Comparison of ENCODE assay signal across 17 mouse cellular contexts in the genomic region with DNA sequence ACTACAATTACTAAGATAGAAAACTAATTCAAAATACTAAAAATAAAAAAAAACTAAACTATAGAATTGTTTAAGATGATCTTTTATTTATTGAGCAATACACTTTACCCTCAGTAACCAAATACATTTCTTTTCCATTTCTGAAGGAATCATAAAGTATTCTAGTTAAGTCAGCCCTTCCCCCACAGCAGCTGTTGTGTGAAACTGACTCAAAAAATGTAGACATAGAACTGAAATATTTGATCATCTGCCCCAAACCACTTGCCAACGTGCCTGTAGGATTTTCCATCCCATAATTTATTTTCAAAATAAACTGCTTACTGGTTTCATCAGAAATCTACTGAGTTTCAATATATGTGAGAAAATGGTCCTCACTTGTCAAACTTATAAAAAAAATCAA. TPM values are rescaled to one million over a fixed set of nuclear protein-coding genes. Genes with fewer than 3 reads are reported as not detected.
DNase-seq lines count a peak whose midpoint lies in the region; ATAC-seq lines count a peak whose summit lies in the region.
"Had no signal": no experiment of that assay in that cellular context is flagged by ENCODE, and none has a peak within 500 bp of the region (broad histone marks: within the 10 kb centered on the region; RNA-seq: fewer than 3 reads in every experiment).

No protein-coding gene starts in this region.

- H3K36me3 ChIP-seq in hindbrain, embryonic 16.5 days (ENCODE audit: control insufficient read depth, insufficient read depth, low read length) = no peaks in the 10 kb centered on the region
- H3K36me3 ChIP-seq: hindbrain, embryonic 15.5 days; liver, embryonic 13.5 days; midbrain, embryonic 12.5 days; neural tube, embryonic 13.5 days had no signal

- no peak for ATAC-seq in hindbrain, embryonic 16.5 days
- ATAC-seq: activated CD4-positive, CD25-positive, alpha-beta regulatory T cell, adult 4 months had no signal

- no peak overlapping the region for H3K4me2 ChIP-seq in hindbrain, embryonic 16.5 days (ENCODE audit: low read length)
- H3K4me2 ChIP-seq: hindbrain, embryonic 15.5 days; liver, embryonic 13.5 days; midbrain, embryonic 12.5 days; neural tube, embryonic 13.5 days had no signal

- intact Hi-C loops in left cerebral cortex, postnatal 36 days (cut with DNase I) = loop anchor here (5.0 kb wide), 1 partner anchor 37 kb away; the partner anchor contains the start of gene Rapgef2

- no peak overlapping the region for H3K4me3 ChIP-seq in hindbrain, embryonic 16.5 days (ENCODE audit: low read length)
- H3K4me3 ChIP-seq: hindbrain, embryonic 15.5 days; liver, embryonic 13.5 days; midbrain, embryonic 12.5 days; neural tube, embryonic 13.5 days had no signal

- no peak overlapping the region for H3K27ac ChIP-seq in hindbrain, embryonic 16.5 days (ENCODE audit: low read depth, low read length)
- H3K27ac ChIP-seq: hindbrain, embryonic 15.5 days; liver, embryonic 13.5 days; midbrain, embryonic 12.5 days; neural tube, embryonic 13.5 days had no signal

- no peaks in the 10 kb centered on the region for H3K9me3 ChIP-seq in hindbrain, embryonic 16.5 days (ENCODE audit: control insufficient read depth, low read length)
- H3K9me3 ChIP-seq: hindbrain, embryonic 15.5 days; liver, embryonic 13.5 days; neural tube, embryonic 13.5 days had no signal

- H3K27me3 ChIP-seq in hindbrain, embryonic 16.5 days (replicated peaks; ENCODE audit: control insufficient read depth, insufficient read depth, low read length) = no peaks in the 10 kb centered on the region
- H3K27me3 ChIP-seq: hindbrain, embryonic 15.5 days; midbrain, embryonic 12.5 days; neural tube, embryonic 13.5 days had no signal

- no peaks in the 10 kb centered on the region; the same call in 1 of the 2 replicates for H3K4me1 ChIP-seq in hindbrain, embryonic 16.5 days (ENCODE audit: control insufficient read depth, insufficient read depth, low read depth, low read length)

- WGBS in hindbrain, embryonic 16.5 days = 70% methylated on average over 1 of the region's 1 CpGs

- no peak overlapping the region for H3K9ac ChIP-seq in hindbrain, embryonic 16.5 days (ENCODE audit: low read depth, low read length)
- H3K9ac ChIP-seq: hindbrain, embryonic 15.5 days; liver, embryonic 13.5 days; midbrain, embryonic 12.5 days; neural tube, embryonic 13.5 days had no signal

- peak; percentile 58 for DNase-seq in cerebellum, adult 9-10 months
- DNase-seq in cerebellum, adult 11 months = no peak
- peak; percentile 84 for DNase-seq in 3T3-L1 (ENCODE audit: low read depth, low spot score)
- DNase-seq in layer of hippocampus, adult 18-20 months (ENCODE audit: low spot score in 2 of 2) = peak; percentile 54 to 91
- DNase-seq in left cerebral cortex, postnatal 36 days (ENCODE audit: low spot score in 2 of 2) = peak; percentile 55 to 72
- DNase-seq in urinary bladder, adult 2 months (ENCODE audit: low spot score) = no peak
- DNase-seq in B cell, adult 2 months = no peak
- DNase-seq: gastrocnemius, postnatal 36 days; kidney, adult 9 months; liver, embryonic 13.5 days; lung, postnatal 10 days; thymus, postnatal 14 days had no signal

RNA-seq across cellular contexts. Expression of gene Rapgef2, which starts 36.4 kb away (rescaled TPM):
- 100 to 1,000 TPM; 158 to 163 TPM for total RNA-seq in layer of hippocampus, adult 18-20 months (2021)
- total RNA-seq in left cerebral cortex, postnatal 36 days (2021) = 100 to 1,000 TPM; 114 to 136 TPM
- polyA plus RNA-seq in urinary bladder, adult 2 months (2012; rRNA removed) = 10.9 and 11.2 TPM in 2 replicates
- polyA plus RNA-seq in hindbrain, embryonic 16.5 days (2015; fragmentation: Nextera tagmentation; extraction: Ambion mirVana) = 11.0 and 12.5 TPM in 2 replicates

Comparison
In these comparisons a context has a peak if more than half of its experiments do, and no peak if none do; other contexts are left out.
1. DNase-seq: peak in cerebellum, adult 9-10 months (single experiment), 3T3-L1 (single experiment), layer of hippocampus, adult 18-20 months (2 of 2) and left cerebral cortex, postnatal 36 days (2 of 2); none in cerebellum, adult 11 months (single experiment), urinary bladder, adult 2 months (single experiment) and B cell, adult 2 months (0 of 2).